Mouse (Mus musculus) fat pad, adult 2 months (tissue): ENCODE data around the gene Tanc1.

Experiments used
- DNase-seq: peaks from one replicate; pipeline ENCODE4 v3.0.0-alpha.2; 2011; ENCODE audit warnings: low read depth, low spot score; ENCODE audit errors: extremely low read depth

Tanc1 gene

DNA sequence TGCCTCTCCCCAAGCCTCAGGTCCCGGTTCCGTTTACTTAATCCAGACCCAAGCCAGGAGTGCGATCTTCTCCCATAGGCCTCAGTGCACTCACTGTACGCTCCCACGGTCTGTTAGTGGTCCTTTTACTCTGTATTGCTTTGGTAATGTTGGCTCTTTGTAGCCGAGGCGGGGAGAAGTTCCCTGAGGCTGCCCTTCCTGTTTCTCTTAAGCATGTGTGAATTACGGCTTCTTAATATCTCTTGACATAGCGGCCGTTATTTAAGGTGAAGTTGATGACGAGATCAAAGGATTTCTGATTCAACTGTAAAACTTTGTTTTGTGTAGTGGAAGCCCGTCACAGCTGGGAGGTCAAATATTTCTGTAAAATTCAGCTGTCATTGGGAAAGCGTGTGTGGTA, 173.8 kb downstream of the Tanc1 start:
- no peak for DNase-seq

DNA sequence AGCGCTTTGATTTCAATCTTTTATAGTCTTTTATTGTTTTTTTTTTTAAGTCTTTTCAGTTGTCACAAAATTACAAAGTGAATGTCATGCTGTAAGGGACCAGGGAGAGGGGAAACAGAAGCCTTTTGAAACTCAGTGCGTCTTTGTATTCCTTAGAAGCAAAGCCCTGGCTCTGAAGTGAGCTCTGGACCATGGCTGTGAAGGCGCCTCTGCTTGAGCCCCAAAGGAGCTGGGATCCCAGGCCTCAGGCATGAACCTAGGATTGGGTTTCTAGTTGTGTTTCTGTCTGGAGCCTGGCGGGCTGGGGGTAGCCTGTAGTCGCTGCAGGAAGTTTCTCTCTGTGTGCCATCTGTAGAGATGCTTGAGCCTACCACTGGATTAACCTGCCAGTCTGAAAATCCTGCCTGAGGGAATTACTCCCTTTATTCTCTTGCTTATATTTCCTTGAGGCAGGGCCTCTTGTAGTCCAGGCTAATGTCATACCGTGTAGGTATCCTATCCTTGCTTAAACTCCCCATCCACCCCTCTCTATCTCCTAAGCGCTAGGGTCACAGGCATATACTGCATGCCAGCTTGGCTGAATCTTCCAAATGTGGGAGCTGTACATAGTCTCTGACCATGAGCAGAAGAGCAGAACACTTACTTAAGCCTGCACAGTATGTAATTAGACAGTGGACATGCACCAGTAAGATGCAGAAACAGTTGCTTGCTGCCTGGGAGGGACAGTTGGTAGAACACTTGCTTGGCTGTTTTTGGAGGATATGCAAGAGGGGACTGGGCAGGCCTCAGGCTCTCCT, 177.1 kb downstream of the Tanc1 start:
- no peak for DNase-seq

GRCm38 (mm10) chr2:59791596-59791995, 179.8 kb downstream of the Tanc1 start:
- DNase-seq: no peak

- DNase-seq: no peak
Measured at GRCm38 (mm10) chr2:59793337-59793736, 181.5 kb downstream of the Tanc1 start.

DNA sequence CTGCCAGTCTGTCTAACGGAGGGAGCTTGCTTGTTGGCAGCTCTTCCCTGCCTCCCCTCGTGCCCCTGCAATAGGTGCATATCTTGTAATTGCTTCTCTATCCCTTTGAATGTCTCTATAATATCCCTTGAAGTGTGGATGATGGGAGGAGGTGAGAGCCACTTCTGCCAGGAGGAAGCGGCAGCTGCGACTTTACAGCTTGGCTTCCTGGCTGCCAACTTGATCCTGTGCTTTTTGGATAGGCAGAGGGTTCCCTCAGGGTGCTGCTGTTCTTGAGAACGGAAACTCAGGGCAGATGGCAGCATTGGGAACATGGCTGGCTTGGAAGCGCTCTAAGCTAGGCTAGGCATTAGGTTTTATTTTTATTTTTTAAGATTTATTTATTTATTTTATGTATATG, 183.0 kb downstream of the Tanc1 start:
- no peak for DNase-seq

DNA sequence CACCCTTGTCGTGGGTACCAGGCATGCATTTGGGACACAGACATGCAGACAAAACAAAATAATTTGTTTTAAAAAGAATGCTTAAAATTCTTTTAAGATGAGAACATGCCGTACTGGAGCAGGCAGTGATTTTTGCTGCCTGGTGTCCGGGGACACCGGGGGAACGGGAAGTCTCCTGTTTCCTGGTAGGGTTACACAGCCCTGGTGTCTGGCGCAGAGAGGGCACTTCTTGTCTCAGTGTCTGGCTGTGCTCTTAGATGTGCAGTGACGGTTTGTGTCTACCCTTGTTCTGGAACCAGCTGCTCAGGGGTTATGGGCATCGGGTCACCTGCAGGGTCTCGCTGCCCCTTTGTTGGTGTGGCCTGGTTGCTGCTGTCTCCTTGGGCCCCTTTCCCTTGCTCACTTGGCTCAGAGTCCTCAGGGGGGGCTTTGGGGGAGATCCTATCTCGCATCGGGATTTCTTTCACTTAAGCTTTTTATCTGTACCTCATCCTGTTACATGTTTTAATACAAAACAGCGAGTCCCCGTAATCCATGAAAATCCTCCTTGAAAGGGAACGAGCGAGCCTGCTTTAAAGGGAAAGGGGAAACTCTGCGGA, 187.2 kb downstream of the Tanc1 start:
- DNase-seq: no peak

- no peak for DNase-seq
Measured at GRCm38 (mm10) chr2:59799572-59799971, 187.7 kb downstream of the Tanc1 start.

GRCm38 (mm10) chr2:59800481-59801266, 188.8 kb downstream of the Tanc1 start:
- no peak for DNase-seq

GRCm38 (mm10) chr2:59802722-59803387, 191.0 kb downstream of the Tanc1 start:
- no peak for DNase-seq

DNA sequence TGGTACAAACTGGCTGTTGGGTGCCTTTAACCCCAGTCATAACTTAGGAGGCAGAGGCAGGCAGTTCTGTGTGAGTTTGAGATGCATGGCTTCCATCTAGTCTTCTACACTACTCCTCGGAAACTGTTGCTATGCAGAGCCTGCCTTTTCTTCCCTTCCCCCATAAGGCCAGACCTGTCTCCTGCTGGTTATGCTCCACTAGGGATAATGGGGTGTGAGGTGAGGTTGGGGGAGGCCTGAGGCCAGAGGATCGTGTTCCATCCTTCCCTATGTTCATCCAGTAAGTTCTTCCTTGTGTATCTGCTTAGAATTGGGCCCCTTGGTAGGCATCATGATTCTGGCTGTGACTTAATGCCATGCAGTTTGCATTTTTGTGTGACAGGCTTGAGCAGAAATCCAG, 193.8 kb downstream of the Tanc1 start:
- no peak for DNase-seq

GRCm38 (mm10) chr2:59806038-59806437, 194.2 kb downstream of the Tanc1 start:
- DNase-seq: no peak

DNA sequence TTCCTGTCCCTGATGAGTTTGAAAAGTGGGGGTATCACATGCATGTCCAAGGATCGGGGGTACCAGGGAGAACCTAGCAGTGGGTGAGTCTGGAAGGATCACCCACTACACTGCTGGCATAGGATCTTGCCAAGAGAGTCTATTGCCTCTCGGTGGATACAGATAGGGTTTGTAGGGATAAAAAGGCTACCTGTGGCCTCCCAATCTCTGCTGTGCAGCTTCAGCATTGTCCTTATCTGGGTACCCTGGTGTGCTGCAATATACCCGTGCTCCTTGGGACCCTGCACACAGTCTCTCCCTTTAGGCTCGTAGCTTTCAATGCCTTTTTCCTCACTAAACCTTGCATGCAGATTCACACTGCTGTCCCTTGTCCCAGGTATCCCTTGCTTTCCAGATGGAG, 196.8 kb downstream of the Tanc1 start:
- DNase-seq: no peak

- DNase-seq: no peak
Measured at GRCm38 (mm10) chr2:59810039-59810438, 198.2 kb downstream of the Tanc1 start.

DNA sequence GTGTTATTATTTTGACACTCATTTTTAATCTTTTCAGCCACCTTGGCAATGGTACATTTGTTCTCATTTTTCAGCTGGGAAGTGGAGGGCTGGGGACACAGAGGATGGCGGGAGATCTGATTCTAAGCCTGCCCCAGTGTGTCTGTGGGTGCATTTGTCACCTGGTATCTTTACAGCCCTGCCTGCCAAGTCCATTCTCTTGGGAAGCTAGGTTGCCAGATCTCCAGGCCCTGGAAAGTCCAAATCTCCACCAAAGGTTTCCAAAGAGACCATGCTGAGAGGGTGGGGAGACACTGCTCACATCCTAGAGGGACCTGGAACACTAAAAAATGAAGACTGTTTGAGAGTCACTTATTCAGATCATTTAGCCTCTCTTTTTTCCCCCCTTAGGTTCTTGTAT, 199.4 kb downstream of the Tanc1 start:
- DNase-seq: no peak

DNA sequence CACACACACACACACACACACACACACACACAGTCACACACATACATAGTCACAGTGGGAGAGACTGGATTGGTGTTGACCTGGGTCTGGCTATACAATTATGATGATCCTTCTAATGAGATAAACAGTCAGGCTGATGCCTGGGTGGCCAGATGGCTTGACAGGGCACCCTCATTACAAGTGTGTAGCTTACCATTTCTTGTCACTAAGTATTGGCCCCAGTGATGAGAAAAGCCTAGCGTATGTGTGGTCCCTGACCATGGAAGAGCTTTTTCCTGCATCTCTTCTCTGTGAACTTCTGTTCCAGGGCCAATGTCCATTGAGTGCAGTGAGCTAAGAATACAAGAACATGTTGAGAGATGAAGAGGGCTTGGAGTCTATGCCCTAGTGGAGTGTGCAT, 200.8 kb downstream of the Tanc1 start:
- DNase-seq: no peak

GRCm38 (mm10) chr2:59813457-59813856, 201.6 kb downstream of the Tanc1 start:
- DNase-seq: no peak

- no peak for DNase-seq
Measured at GRCm38 (mm10) chr2:59814997-59815396, 203.2 kb downstream of the Tanc1 start.

- DNase-seq: no peak
Measured at GRCm38 (mm10) chr2:59818663-59819062, 206.8 kb downstream of the Tanc1 start.

DNA sequence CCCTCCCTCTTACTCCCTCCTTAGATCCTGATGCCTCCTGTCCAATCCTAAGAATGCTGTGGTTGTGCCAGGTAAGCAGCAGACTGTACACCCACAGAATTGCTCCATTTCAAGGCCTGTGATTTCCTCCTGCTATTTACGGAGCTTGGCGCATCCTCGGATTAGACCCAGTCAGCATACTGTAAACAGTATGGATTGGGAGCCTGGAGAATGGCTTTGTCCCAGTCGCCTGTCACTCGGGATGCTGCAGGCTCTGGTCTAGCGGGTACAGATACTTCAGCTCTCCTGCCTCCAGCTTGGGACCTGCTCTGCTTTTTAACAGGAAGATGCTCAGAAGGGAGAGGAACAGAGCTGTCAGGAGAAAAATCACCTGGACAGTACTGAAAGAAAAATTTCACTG, 207.6 kb downstream of the Tanc1 start:
- DNase-seq: no peak

- DNase-seq: no peak
Measured at GRCm38 (mm10) chr2:59820088-59820487, 208.2 kb downstream of the Tanc1 start.

DNA sequence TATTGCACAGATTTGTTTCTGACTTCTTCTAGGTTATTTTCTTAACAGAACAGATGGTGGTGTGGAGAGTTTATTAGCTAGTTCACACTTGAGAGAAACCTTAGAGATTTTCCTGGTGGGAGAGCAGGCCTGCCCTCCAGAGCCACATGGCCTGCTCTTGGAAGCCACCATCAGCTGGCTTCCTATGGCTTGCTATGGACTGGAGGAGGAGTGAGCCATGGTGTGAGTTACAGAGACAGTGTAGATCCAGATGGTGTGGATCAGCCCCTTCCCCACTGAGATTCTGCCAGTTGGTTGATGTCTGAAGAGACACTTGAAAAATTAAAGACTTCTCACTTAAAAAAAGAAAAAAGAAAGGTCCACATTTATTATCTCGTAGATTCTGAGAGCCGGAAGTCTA, 209.2 kb downstream of the Tanc1 start:
- no peak for DNase-seq
